Mouse (Mus musculus) heart, postnatal 25 days (tissue): ENCODE data around the gene Igf2. TPM values are rescaled to one million over a fixed set of nuclear protein-coding genes. Genes with fewer than 3 reads are reported as not detected.

Experiments
- DNase-seq: peaks from one replicate; pipeline ENCODE4 v3.0.0; 2022; ENCODE audit warnings: low spot score
- intact Hi-C: fragments of 180-260 bp; cut with DNase I; formaldehyde crosslinking; loops from one replicate; pipeline ENCODE4 v1.15.1; 2025
- total RNA-seq, 2 experiments: library from RNA; stranded (reverse); gene quantifications; 2 replicates each; pipeline ENCODE4 v1.2.3; 2021

Gene Igf2
- total RNA-seq, 2 experiments from 2014 or later: 131 to 156 TPM

- intact Hi-C loops: no loop called here
- no peak for DNase-seq
Observed at GRCm38 (mm10) chr7:142659767-142660650, 6.6 kb downstream of the Igf2 start.

DNA sequence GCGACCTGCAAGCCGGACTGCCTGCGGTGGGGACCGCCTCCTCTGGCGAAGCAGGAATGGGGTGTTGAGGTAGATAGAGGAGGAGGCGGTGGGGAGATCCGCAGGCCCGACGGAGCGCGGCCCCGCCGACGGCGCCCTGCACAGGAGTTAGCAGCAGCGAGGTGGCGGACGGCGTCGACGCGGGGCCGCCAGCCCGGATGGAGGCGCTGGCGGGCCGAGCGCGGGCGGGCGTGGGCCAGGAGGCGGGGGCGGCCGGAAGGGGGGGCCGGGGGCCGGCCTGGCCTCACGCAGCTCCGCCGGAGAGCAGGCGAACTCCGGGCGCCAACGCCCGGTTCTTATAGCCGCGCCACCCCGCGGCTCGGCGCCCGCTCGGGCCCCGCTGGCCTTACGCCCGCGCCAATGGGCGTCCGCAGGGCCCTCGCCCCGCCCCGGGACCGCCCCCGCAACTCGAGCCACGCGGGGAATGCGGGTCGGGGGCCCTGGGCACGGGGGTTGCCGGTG lies 7.4 kb downstream of the Igf2 start:
- intact Hi-C loops: no loop called here
- no peak for DNase-seq

DNA sequence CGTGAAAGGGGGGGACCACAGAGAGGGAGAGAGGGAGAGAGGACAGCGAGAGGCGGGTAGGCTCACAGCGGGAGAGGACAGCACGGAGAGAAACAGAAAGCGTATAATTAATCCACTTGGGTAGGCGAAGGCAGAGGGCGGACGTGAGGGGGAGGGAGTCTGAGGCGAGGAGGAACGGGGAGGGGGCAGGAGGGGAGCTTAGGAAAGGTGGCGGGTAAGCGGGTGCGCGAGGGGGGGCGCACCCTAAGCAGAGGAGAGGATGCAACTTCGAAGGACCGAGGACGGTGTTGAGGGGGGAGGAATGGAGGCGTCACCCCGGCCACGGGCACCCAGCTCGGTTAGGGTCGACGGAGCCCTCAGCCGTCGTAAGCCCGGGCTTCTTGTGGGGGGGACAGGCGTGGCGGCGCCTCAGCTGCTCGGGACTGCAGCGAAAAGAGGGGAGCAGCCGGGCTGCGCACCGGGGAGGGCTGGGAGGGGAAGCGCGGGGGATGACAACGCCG lies 7.9 kb downstream of the Igf2 start:
- intact Hi-C loops: no loop called here
- no peak for DNase-seq

DNA sequence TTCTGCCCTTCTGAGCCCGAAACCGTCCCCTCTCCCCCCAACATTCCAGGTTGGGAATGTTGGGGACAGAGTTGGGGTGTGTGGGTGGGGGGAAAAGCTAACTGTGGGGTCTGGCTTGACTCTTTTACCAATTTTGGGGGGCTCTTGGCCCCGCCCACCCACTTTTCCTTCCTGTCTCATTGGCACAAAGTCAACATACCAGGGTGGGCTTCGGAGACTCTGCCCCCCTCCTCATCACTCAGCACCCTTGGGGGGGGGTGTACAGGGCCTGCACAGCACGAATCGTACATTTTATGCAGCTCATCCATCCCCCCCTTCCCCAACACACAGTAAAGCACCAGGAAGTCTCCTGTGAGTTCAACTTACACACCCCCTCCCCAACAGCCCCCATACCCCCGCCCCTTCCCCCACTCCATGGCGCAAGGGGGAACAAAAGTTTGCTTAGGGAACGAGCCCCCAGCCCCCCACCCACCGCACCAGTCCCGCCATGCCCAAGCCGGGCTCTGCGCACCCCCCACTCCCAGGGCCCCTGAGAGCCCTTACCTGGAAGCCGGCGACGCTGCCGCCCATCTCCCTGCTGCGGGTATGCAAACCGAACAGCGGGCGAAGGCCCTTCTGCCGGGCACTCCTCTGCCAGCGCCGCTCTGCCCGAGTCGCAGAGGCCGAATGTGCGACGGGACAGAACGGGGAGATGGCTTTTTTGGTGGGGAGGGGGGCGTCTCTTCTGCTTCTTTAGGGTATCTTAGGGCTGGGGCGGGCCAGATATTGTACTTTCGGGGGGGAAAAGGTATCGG lies 8.6 kb downstream of the Igf2 start:
- DNase-seq: no peak
- intact Hi-C loops: no loop called here

- intact Hi-C loops: no loop called here
- DNase-seq: no peak
Observed at GRCm38 (mm10) chr7:142657341-142657791, 9.2 kb downstream of the Igf2 start.

GRCm38 (mm10) chr7:142656055-142656454 lies 10.6 kb downstream of the Igf2 start:
- no peak for DNase-seq
- intact Hi-C loops: no loop called here

- DNase-seq: no peak
- intact Hi-C loops: no loop called here
Observed at GRCm38 (mm10) chr7:142655633-142656032, 11.0 kb downstream of the Igf2 start.

- no peak for DNase-seq
- intact Hi-C loops: no loop called here
Observed at GRCm38 (mm10) chr7:142653726-142654125, 12.9 kb downstream of the Igf2 start.

GRCm38 (mm10) chr7:142646676-142647075 lies 19.9 kb downstream of the Igf2 start:
- intact Hi-C loops: no loop called here
- DNase-seq: no peak

- DNase-seq: no peak
- intact Hi-C loops: no loop called here
Observed at GRCm38 (mm10) chr7:142645045-142645444, 21.6 kb downstream of the Igf2 start.

DNA sequence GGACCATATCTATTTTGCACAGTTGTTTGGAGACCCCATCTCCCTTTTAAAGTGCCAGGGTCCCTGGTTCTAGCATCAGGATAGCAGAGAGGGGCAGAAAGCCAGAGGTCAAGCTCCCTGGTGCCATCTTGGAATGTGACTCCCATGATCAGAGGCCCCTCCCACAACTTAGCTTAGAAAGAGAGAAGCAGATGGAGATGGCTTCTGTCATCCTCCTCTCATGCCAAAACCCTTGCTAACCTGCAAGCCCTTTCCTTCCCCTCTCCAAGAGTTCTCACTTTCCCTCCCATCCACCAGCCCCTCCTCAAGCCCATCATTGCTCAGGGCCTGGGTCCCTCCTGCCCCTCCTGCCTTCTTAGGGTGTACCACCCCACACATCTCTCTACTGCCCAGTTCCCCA lies 30.4 kb downstream of the Igf2 start:
- DNase-seq: no peak
- intact Hi-C loops: no loop called here

- intact Hi-C loops: no loop called here
- DNase-seq: no peak
Observed at GRCm38 (mm10) chr7:142630691-142631090, 35.9 kb downstream of the Igf2 start.

- intact Hi-C loops: no loop called here
- no peak for DNase-seq
Observed at GRCm38 (mm10) chr7:142629806-142630205, 36.8 kb downstream of the Igf2 start.

DNA sequence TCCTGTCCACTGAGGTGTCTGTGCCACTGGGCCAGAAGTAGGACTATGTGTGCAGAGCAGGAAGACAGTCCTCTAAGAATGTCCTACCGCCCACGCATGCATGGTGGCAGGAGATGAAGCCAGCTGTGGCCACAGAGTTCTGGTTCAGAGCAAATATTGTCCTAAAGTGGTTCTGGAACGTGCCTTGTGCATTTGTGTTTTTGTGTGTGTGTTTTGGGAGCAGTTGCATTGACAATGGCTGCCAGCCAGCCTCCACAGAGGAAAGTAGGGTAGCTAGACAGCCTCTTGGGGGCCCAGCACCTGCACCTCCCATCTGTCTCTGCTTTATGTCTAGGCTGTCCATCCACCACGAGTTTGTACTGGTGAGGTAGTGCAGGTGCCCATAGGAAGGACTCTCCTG lies 44.4 kb downstream of the Igf2 start:
- DNase-seq: no peak
- intact Hi-C loops: no loop called here

GRCm38 (mm10) chr7:142613077-142613476 lies 53.5 kb downstream of the Igf2 start:
- intact Hi-C loops: no loop called here

DNA sequence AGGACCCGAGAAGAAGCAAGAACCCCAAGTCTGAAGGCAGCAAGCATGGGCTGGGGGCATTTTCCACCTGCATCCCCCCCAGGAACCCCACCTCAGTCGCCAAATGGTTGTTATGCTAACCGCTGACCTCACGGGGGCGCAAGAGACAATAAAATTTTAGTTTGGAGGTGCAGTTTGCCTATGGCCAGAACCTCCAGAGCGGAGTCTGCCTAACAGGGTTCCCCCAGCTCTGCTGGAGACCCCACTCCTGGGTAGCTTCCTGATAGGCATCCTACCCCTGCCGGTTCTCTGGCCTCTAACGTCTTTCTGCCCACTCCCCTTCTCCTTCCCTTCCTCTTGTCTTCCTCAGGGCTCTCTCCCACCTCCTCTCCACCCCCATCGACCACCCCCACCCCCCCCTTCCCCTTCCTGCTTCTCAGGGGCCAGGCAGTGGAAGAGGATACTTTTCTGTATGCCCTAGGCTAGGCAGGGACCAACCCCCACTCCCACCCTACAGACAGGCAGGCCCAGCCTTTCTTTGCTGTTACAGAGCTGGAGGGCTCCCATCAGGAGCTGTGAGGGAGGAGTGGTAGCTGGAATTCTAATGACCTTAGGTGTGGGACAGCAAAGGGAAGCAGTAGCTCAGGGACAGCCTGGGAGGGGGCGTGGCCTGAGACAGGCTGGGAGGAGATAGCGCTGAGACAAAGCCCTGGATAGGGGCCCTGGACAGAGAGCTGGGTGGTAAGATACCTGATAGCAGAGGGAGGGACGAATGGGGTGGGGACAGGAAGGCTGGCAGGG lies 55.8 kb downstream of the Igf2 start:
- intact Hi-C loops: loop anchor here (1.0 kb wide), 2 partner anchors 61 to 102 kb away; no protein-coding TSS in a partner anchor
- no peak for DNase-seq

More at GRCm38 (mm10) chr7:142613077-142613476, 53.5 kb downstream of the Igf2 start:
- no peak for DNase-seq

DNA sequence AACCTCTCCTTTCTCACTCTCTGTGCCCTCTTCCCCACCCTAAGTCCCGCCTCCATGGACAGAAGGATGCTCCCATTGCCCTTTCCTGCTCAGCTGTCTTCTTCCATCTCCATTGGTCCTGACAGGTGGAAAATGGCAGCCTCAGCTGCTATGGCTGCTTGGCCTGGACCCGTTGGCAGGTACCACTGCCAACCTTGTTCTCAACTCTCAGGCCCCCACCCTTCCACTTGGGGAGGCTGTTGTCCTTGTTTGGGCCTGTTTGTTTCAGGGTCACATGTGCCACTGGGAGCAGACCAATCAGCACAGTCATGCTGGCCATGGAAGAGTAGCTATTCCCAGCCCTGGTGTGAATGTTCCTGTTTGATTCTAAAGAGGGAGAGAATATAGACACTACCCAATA lies 65.7 kb downstream of the Igf2 start:
- intact Hi-C loops: no loop called here
- DNase-seq: no peak
